Mouse (Mus musculus): ENCODE data around the gene Ces1e.
"Not testable (repeated sequence)": the region's sequence is repeated elsewhere in the genome, so short reads cannot be mapped to it uniquely, and the experiment has no call there.

Gene Ces1e

DNA sequence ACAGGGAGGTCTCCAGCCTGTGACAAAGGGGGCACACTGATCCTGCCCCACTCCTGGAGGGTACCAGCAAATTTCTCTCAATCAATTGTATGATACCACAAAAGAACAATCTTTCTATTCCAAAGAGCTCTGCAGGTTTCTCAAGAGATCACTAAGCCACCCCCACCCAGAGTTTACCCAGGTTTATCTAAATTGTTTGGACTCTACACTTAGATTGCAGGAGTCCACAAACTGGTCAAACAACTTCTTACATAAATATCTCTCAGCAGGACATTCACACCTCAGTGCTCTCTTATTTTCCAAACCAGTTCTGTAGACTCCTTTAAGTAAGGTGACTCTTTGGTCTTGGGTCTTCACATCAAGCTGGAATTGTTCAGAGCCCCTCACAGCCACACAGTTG lies at the start of gene Ces1e:
Gene Ces1e (minus strand): TSS at position 174 of the 400 bp plus-strand sequence.
- DNase-seq, result no peak

DNA sequence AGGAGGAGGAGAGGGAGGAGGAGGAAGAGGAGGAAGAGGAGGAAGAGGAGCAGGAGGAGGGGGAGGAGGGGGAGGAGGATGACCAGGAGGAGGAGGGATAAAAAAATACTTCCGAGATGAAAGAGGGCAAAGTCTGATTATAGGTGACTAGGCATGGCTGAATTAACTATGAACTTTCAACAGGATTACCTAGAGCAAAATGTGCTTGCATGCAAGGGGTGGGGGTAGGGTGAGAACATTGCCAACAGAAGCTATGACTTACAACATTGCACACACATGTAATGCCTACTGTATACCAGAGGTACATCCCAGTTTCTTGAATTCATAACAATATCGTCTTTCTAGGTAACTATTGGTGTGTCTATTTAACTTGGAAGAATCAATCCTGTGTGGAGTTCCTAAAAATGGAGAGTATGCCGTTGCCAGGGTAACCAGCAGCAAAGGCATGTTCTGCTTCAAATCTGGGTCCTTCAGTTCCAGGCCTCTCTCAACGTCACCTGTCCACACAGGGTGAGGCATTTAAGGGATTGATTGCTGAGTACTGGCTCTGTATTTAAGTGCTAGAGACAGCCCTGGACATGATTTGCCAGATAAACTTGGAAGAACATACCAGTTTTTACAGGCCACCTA lies 48.9 kb upstream of the Ces1e start:
- no peak for DNase-seq

DNA sequence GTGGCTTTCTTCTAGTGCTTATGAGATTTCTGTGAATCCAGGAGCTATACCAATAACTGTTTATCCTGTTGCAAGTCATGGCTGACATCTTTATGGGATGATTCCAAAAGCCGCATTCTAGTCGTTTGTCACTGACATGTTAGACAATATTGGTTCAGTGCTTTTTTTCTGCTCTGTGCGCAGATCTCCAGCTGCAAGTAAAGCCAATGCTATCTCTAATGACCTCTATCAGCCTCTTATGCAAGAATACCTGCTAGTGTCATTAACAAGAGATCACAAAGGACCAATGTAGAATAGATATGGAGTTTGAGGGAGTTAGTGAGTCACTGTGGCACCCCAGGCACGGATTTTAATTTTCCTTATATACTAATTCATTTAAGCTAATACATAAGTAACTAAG lies 45.2 kb upstream of the Ces1e start:
- no peak for DNase-seq

DNA sequence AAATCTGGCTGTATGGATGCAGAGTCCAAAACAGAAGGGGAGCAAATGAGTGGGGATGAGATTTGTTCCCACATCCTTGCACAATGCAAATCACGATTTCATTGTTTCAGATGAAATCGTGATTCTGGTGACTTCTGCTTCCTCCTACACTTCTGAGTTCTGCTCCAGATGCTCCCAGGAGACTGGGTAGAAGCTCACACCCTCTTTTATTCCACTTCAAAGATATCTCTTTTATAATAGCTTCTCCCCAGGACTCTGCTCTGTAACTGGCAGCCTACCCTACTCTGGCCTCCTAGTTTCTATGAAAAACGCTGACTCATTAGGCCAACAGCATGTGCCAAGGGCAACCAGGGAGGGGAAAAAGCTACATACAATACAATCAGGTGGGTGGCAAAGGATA lies 43.9 kb upstream of the Ces1e start:
- no peak for DNase-seq

DNA sequence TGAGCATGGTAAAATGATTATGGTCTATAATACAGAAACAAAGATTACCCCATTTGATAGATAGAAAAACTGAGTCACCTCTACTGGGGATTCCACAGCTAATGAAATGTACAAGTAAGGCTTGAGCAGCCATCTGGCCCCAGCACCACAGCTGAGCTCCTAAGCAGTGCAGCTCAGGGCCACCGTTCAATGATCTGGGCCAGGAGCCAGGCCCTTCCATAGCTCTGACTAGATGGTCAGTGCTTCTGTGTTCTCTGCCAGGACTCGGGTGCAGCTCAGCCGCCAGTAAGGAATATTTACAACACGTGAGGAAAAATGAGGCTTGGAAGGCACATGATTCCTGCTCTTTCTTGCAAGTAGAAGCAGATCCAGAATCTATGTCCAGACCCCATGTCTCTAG lies 43.3 kb upstream of the Ces1e start:
- no peak for DNase-seq

DNA sequence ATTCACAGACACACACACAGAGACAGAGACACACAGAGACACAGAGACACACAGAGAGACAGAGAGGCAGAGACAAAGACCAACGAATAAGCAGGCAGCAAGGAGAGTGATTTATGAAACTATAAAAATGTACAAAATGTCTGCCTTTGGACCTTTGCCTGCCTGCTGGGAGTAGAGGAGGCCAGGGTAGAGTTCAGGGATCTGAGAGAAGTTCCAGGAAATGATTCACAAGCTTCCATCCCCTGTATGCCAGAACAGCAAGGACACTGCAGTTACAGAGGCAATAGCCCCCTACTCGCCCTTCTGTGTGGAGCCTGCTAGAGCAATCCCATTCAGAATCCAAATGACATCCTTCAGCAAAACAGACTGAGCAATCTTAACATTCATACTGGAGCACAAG lies 32.0 kb upstream of the Ces1e start:
- DNase-seq, result no peak

DNA sequence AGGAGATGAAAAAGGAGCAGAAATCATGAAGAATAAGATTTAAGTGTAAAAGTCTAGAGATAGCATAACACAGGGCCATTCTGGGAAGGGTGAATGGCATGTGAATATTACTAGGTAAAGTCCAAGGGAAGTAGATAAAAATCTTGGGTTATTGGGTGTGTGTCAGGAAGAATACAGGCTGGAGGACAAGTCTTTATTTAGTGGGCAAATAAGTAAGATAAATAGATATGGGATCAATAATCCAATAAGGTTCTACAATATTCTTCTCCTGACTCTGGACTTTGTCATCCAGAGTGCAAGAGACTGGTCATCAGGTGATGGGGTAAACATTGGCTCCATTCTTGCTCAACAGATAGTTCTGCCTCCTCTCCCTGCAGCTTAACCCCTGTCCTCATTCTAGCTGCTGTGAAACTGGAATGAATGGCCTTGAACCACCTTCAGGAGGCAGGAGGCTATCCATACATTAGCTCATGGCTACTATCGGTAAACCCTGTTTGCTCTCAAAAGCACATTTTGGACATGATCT lies 23.0 kb upstream of the Ces1e start:
- DNase-seq, result no peak

DNA sequence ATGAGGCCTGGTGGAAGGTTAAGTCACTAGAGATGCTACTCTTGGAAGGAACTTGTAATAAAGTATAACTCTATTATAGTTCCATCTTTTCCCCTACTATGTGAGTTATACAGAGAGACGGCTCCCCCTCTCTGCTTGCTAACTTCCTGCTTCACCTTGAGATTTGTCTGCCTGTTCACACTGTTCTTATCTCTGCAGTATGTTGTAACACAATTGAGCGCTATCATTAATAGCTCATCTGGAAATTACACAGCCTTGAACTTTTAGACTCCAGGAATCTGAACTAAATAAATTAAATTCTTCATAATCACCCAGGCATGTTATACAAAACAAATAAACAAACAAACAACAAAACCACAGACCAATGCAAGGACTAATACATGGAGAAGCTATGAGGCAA lies 16.6 kb upstream of the Ces1e start:
- no peak for DNase-seq

DNA sequence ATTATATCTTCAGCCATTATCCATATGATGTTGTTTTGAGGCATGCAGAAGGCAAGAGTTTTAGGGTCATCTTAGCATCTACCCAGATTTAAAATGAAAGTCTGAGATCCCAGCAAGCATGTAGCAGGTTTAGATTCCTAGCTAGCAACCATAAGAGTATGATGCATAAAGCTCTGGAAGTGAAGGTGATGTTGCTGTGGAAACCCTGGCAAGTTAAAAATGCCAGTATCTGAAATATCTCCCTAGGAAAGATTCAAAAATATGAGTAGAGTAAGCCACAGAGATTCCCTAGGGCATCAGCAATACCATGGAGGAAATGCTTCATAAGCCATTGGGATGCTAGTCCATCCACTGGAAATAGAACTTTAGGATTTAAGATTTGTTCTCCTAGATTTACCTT lies 10.5 kb upstream of the Ces1e start:
- DNase-seq, result no peak

DNA sequence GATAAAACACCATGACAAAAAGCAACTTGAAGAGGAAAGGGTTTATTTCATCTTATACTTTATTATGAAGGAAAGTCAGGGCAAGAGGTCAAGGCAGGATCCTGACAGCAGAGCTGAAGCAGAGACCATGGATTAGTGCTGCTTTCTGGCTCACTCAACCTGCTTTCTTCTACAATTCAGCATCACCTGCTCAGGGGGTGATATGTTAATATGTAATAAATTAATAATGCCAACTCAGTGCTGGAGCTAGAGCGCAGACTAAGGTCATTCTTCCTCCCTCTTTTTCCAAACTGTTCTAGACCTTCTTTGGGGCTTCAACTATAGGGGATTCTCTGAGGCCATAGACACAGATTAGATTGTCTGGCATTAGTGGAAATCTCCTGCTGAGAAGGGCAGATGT lies 6.3 kb upstream of the Ces1e start:
- no peak for DNase-seq

DNA sequence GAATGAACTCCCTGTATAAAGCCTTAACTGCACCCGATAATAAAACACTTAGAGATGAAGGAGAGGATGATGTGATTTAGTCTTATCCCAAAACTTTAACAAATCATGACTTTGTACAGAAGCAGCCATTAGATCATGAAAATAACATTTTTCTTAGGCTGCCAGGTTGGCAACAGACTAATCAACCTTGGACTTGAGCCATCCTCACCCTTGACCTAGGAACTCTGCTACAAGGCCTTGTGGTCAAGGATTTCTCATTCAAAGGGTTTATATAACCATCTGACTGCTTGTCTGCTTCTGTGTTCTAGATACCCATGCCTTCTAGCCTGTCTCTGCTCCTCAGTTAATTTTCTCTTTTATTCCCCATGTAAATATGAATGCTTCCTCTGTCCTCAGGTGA lies 5.3 kb upstream of the Ces1e start:
- DNase-seq, result no peak

DNA sequence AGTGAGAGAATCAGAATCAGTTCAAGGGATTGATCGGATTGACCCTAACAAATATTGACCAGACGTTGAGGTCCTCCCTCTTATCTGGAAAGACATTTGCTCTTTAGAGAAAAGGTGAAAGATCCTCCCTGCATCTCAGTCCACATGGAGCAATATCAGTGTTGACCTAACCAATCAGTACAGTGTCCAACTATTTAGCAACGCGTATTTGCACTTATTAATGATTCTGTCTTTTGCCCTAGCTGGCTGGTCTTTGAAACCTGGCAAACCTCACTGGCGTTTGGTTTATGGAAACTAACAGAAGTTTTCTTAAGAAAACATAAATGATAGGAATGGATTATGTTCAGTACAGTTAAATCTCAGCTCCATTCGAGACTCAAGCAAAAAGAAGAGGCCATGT lies 4.6 kb upstream of the Ces1e start:
- no peak for DNase-seq

DNA sequence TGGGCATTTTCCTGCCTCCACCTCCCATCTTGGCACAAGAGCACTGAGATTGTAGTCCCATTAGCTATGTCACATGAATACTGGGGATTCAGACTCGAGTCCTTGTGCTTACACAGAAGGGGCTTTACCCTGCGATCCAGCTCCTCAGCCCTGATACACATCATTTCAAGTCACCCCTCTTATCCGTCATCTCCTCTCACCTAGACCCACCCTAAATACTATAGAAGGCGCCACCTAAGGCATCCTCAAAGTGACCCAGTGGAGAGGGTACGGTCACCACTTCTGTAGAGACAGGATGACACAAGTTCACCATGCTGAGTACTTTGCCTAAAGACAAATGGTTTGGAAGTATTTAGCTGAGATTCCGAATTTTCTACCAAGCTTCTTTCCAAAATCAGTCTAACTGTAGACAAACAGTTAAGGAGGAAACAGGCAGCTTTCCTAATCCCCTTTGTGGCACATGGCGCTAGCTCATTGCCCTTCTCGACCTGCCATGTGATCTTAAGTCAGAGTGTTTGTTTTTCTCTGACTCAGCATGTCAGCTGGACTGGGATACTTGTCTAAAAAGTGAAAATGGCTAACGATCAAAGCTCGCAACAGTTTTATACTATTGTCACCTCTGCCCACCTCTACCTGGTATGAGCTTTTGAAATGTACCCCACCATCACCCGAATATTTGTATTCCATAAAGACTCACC lies 597 bp downstream of the Ces1e start:
- no peak for DNase-seq

DNA sequence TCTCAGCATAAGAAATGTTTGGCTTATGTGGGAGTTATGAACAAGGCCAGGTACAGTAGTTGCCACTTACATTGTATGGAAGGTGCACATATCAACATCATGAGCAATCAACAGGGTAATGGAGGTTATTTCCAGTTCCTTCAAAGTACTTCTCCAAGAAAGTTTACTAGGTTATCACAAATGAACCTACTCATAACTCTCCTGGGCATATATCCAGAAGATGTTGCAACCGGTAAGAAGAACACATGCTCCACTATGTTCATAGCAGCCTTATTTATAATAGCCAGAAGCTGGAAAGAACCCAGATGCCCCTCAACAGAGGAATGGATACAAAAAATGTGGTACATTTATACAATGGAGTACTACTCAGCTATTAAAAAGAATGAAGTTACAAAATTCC lies 2.9 kb downstream of the Ces1e start:
- not testable (repeated sequence) for DNase-seq

DNA sequence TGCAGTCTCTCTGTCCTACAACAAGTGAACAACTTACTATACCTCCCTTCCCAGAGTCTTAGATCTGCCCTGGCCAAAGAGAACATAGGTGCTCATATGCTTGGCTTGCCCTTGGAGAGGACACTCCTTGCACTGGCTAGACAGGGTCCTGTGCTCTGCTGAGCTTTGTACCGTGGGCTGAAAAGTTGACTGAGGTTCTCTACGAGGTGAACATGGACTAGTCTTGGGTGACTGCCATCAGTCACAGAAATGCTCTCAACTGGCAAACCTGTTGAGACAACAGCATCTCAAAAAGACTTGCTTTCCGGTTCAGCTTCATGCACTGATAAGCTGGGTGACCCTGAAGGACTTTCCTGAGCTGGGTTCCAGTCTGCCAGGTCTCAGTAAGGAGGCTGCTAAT lies 7.5 kb downstream of the Ces1e start:
- DNase-seq, result no peak

DNA sequence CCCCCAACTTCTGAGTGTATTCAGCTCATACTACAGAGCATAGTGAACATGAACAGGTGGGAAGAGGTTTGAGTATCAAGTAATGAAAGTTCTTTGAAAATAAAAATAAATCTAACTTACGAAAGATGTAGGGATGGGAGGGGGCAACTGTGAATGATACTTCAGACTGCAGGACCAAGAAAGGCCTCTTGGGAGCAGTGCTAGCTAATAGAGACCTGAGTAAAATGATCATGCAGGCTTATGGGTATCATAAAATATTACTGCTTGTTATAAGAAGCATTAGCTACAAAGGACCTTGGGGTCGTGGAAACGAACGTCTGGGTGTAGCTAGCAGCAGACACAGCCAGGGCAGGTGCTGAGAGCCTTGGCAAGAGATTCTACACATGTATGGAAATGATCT lies 11.6 kb downstream of the Ces1e start:
- DNase-seq, result no peak

DNA sequence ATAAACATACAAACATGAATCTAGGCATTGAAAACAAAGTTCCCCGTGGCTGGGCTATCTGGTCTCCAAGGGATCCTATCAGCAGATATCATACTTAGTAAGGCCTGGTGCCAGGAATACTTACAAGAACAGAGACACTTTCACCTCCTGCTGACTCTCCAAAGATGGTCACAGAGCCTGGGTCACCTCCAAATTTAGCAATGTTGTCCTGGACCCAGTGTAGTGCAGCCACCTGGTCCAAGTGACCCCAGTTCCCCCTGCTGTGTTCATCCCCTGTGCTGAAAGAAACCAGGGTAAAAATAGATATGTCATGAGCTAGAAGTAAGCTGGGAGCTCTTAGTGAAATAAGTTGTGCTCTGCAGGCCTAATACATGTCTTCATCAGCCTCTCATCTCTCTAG lies 12.0 kb downstream of the Ces1e start:
- DNase-seq, result no peak

DNA sequence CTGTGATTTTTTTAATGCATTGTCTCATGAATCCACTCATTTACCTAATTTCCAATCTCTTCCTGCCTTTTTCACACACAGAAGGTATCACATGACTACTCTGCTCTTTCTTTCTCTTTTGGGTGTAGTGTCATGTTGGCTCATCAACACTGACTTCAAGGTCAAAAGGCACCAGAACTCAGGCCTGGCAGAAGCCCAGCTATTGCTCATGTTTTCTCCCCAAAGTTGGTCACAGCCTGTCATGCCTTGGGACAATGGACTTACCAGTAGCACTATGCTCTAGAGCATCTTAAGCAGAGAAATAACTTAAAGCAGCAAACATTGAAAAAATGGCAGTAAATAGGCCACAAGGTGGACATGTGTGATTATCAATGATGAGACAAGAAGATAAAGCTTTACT lies 18.3 kb downstream of the Ces1e start:
- no peak for DNase-seq

DNA sequence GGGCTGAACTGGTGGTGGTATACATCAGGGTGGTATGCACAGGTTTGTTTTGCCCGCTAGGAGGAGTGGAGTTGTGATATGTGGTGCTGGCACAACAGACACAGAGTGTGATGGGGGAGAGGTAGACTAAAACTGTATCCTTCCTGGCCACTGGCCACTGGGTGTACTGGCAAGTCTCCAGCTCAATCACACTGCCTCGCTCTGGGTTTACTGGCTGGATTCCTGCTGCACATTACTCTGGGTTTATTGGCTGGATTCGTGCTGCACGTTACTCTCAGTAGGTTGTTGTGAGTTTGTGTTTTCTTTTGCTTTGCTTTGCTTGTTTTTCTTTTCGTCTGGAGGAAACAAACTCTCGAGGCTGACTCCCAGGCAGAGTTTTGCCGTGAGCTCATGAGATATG lies 30.3 kb downstream of the Ces1e start:
- not testable (repeated sequence) for DNase-seq

DNA sequence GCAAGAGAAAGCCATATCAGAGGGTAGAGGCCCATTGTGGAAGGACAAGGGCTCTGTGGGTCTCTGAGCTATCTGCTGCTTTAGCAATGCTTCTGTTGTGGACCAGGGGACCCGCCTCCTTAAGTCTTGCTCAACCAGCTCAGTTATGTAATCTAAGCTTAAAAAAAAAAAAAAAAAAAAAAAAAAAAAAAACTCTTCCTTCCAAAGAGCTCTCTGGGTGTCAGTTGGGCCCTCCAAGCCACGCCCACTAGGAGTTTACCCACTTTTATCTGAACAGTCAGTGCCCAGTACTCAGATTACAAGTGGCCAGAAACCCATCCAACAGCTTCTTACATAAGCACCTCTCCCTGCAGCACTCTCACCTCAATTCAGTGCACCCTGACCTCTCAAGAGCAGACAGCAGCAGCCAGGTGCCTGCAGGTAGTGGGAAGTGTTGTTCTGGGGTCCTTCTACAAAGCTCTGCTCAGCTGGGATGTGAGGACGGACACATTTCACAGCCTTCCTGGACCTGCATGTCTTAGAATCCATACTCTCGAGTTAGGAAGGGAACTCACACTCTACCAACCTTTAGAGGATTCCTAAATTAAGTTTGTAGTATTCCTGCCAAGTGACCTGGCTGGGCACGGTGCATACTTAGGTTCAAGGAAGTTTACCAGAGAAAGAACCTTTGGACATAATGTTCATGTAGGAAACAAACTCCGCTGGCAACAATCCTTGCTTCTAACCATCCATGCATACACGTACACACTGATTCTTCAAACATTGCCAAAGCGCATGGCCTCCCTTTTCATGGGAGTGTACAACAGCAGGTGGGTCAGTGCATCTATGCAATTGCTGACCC lies 31.5 kb downstream of the Ces1e start, which contains the start of gene Ces1d:
Gene Ces1d (minus strand): TSS at position 154 of the 841 bp plus-strand sequence.
- no peak for DNase-seq

DNA sequence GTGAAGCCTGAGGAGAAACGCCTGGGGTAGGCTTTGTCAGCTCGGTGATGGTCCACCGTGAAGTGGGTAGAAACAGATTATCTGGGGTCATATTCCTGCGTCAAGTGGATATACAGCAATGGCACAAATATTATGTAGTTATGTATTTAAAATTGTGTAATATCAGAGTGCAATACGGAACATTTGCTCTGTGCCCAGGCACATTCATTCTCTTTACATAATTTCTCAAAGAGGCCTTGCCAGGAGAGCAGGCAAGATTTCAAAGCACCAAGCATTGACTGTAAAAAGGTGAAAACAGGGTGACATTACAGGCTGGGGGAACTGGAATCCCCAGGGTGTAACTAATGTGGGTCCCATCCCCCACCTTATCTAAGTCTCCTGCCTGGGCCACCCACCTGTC lies 33.0 kb downstream of the Ces1e start:
- no peak for DNase-seq

DNA sequence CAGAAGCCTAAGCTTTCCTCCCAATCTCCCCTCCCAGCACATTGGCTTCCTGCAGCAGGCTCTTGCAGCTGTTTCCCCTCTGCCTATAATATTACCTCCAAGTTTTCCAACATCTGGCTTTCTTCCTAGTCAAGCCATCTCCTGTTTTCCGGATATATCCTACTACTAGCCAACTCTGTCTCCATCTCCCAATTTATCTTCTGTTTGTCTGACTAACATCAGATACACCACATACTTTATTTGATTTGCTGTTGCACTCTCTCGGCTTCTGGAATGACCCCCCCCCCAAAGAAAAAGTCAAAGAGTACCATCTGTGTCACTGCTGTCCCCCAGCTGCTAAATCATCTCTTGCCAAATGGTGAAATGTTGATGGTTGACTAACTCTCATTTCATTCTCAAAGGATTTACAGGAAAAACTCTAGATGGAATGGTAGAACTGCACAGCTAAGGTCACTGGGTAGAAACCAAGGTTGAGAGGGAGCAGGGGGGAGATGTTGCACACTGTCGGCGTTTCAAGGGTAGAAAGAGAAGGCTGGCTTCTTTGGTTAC lies 48.8 kb downstream of the Ces1e start:
- no peak for DNase-seq

DNA sequence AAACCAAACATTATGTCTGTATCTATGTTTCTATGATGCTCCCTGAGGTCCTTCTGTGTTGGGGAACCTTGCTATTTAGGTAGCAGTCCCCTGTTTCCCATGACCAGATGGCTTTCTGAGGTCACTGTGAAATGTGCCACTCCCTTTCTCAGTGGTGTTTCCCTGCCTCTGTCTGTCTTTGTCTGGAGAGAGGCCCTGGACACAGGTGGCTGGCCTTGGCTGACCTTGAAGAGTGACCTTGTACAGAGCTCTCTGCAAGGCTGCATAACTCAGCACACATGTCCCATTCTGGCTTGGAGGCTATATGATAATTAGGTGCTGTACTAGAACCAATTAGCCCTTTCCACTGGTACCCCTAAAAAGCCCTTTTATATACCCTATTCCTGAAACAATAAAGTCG lies 52.8 kb downstream of the Ces1e start:
- no peak for DNase-seq
